Mouse (Mus musculus): ENCODE results near the gene Scg3. TPM values are rescaled to one million over a fixed set of nuclear protein-coding genes. Genes with fewer than 3 reads are reported as not detected.

Gene Scg3
- polyA plus RNA-seq, 1 experiment from 2014 or later = 0.59 TPM

GRCm38 (mm10) chr9:75593481-75593880, 90.4 kb downstream of the Scg3 start:
- H3K4me2 ChIP-seq (replicated peaks; ENCODE audit: low read depth, low read length) = no peak overlapping the region
- no peaks in the 10 kb centered on the region for H3K27me3 ChIP-seq (ENCODE audit: insufficient read depth, low read length)
- no peaks in the 10 kb centered on the region for H3K4me1 ChIP-seq (ENCODE audit: insufficient read depth, low read length)
- WGBS = 56% methylated on average over 5 of the region's 5 CpGs
- H3K9me3 ChIP-seq (ENCODE audit: low read length) = no peaks in the 10 kb centered on the region
- H3K27ac ChIP-seq (ENCODE audit: low read length) = no peak overlapping the region
- no peak for ATAC-seq (ENCODE audit: low FRiP score, low TSS enrichment)
- no peaks in the 10 kb centered on the region; the same call in 1 of the 2 replicates for H3K36me3 ChIP-seq (ENCODE audit: insufficient read depth, low read length)
- H3K9ac ChIP-seq (replicated peaks; ENCODE audit: low read length) = no peak overlapping the region
- H3K4me3 ChIP-seq (ENCODE audit: low read length) = no peak overlapping the region

Other genes starting within 250 kb of the Scg3 start
- gene Leo1, start 242.5 kb downstream of the Scg3 start, polyA plus RNA-seq (2015; fragmentation: Nextera tagmentation; extraction: Ambion mirVana) = 40.1 and 43.1 TPM in 2 replicates
- 157 and 167 TPM in 2 replicates for gene Tmod3, start 124.4 kb downstream of the Scg3 start, polyA plus RNA-seq (2015; fragmentation: Nextera tagmentation; extraction: Ambion mirVana)
- gene Tmod2, start 72.7 kb downstream of the Scg3 start, polyA plus RNA-seq (2015; fragmentation: Nextera tagmentation; extraction: Ambion mirVana) = 19.7 and 20.8 TPM in 2 replicates
- 31.0 and 31.5 TPM in 2 replicates for gene Lysmd2, start 58.3 kb downstream of the Scg3 start, polyA plus RNA-seq (2015; fragmentation: Nextera tagmentation; extraction: Ambion mirVana)
- gene Bmp5, start 91.3 kb upstream of the Scg3 start, polyA plus RNA-seq (2015; fragmentation: Nextera tagmentation; extraction: Ambion mirVana) = 1.2 and 1.9 TPM in 2 replicates

All from kidney, embryonic 16.5 days (tissue).